Mouse (Mus musculus) 416B (cell line): ENCODE measurements around the gene Entpd5.
A peak's percentile ranks its signal among the peaks of the same experiment; 100 is the strongest.

Experiments used
- DNase-seq: peaks from one replicate; pipeline ENCODE4 v3.0.0; 2011; ENCODE audit warnings: low read depth

Gene Entpd5

GRCm38 (mm10) chr12:84408819-84409507, at the start of gene Entpd5, which contains the start of gene Bbof1:
TSS of gene Entpd5 (minus strand) at chr12:84409029.
TSS of gene Bbof1 (plus strand) at chr12:84409071.
- DNase-seq = peak; percentile 76

- DNase-seq = no peak
These were observed 48.1 kb upstream of the Entpd5 start for GRCm38 (mm10) chr12:84456911-84457310.

GRCm38 (mm10) chr12:84451801-84452200, 43.0 kb upstream of the Entpd5 start:
- peak; percentile 40 for DNase-seq

- DNase-seq = peak; percentile 100
These were observed 42.2 kb upstream of the Entpd5 start, which contains the start of the genes Aldh6a1 and Lin52 for GRCm38 (mm10) chr12:84450718-84451646. TSS of gene Aldh6a1 (minus strand) at chr12:84451004. TSS of gene Lin52 (plus strand) at chr12:84451422.

GRCm38 (mm10) chr12:84450351-84450717, 41.5 kb upstream of the Entpd5 start:
- DNase-seq = no peak

- no peak for DNase-seq
These were observed 41.1 kb upstream of the Entpd5 start for GRCm38 (mm10) chr12:84449887-84450286.

- DNase-seq = no peak
These were observed 39.4 kb upstream of the Entpd5 start for GRCm38 (mm10) chr12:84448181-84448580.

GRCm38 (mm10) chr12:84447386-84447785, 38.6 kb upstream of the Entpd5 start:
- no peak for DNase-seq

- DNase-seq = no peak
These were observed 33.7 kb upstream of the Entpd5 start for GRCm38 (mm10) chr12:84442526-84442925.

GRCm38 (mm10) chr12:84438697-84439096, 29.9 kb upstream of the Entpd5 start:
- no peak for DNase-seq

GRCm38 (mm10) chr12:84429825-84430224, 21.0 kb upstream of the Entpd5 start:
- no peak for DNase-seq

GRCm38 (mm10) chr12:84423990-84424389, 15.2 kb upstream of the Entpd5 start:
- no peak for DNase-seq

- no peak for DNase-seq
These were observed 8.7 kb upstream of the Entpd5 start for GRCm38 (mm10) chr12:84417605-84417922.

GRCm38 (mm10) chr12:84416834-84417604, 8.2 kb upstream of the Entpd5 start, which contains the start of gene Rnf113a2:
TSS of gene Rnf113a2 (plus strand) at chr12:84417196.
- peak; percentile 92 for DNase-seq

GRCm38 (mm10) chr12:84407874-84408818, 683 bp downstream of the Entpd5 start:
- DNase-seq = peak; percentile 84

GRCm38 (mm10) chr12:84407259-84407658, 1.6 kb downstream of the Entpd5 start:
- DNase-seq = peak; percentile 37

GRCm38 (mm10) chr12:84404541-84404940, 4.3 kb downstream of the Entpd5 start:
- DNase-seq = no peak

GRCm38 (mm10) chr12:84402923-84403322, 5.9 kb downstream of the Entpd5 start:
- DNase-seq = no peak

GRCm38 (mm10) chr12:84400653-84401052, 8.2 kb downstream of the Entpd5 start:
- peak; percentile 74 for DNase-seq

GRCm38 (mm10) chr12:84400068-84400467, 8.8 kb downstream of the Entpd5 start:
- DNase-seq = no peak

GRCm38 (mm10) chr12:84399663-84400062, 9.2 kb downstream of the Entpd5 start:
- DNase-seq = no peak
